Mouse (Mus musculus): ENCODE results near the gene Ankrd22.

GRCm38 (mm10) chr19:34139431-34140046 lies 26.3 kb downstream of the Ankrd22 start:
- TF ChIP-seq CTCF (IDR thresholded peaks at IDR 0.05; ENCODE audit: borderline replicate concordance, insufficient read depth, low read depth, low read length), result no peak
- no peak for TF ChIP-seq POLR2A (IDR thresholded peaks at IDR 0.05; ENCODE audit: borderline replicate concordance, insufficient read depth, low read length)

All from cerebellum, adult 2 months (tissue).